Mouse (Mus musculus): ENCODE measurements around the gene Bhlha15. TPM values are rescaled to one million over a fixed set of nuclear protein-coding genes. Genes with fewer than 3 reads are reported as not detected.

Gene Bhlha15
- under 1 TPM in 1 of 2 experiments, not detected in 1; 0.17 TPM for total RNA-seq (2021)
- long read RNA-seq: 0 reads

DNA sequence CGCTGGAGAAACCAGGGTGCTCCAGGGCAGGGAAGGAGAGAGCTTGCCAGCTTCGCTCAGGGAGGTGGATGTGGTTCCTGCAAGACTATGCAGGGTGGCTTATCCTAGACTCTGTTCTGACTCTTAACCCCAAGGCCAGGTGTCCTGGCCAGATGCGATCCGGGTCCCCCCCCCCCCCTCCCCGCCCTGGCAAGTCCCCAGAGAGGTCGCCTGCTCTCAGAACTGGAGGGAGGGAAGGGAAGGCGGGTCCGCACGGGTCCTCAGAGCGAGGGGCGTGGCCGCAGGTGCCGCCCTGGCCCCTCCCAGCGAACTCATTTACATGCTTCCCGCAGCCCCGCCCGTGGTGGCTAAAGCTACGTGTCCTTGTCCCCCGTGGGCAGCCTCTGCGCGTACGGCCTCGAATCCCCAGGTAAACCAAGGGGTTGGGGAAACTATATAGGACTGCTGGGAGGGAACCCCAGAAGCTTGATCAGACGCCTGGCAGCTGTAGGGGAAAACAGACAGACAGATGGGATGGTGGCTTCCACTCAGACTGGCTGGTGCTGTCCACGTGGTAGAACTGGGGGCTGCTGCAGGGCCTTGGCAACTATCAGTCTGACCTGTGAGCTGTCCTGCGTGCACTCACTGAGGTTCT, at the start of gene Bhlha15:
Bhlha15 (plus strand) TSS at position 337 of the 634 bp plus-strand sequence.
- no peak for DNase-seq (ENCODE audit: low spot score in 2 of 2)

- no peak for DNase-seq (ENCODE audit: low spot score in 2 of 2)
Measured at GRCm38 (mm10) chr5:144143531-144143930, 46.6 kb upstream of the Bhlha15 start.

DNA sequence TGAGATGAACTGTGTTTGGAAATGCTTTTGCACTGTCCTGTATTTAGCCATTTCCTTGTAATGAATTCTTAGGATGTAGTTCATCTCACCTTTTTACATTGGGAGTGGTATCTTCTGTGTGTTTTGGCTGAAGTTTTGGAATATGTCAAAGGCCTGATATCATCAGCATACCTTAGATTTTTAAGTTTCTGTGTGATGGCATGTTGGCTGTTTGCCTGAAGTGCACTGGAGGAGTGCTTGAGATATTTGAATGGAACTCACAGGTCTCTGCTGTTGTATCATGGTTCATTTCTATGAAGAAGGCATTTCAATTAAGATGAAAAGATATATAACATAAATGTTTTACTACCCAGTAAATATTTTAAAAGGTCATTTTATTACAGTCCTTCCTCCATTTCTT, 43.2 kb upstream of the Bhlha15 start:
- DNase-seq (ENCODE audit: low spot score in 2 of 2): no peak

DNA sequence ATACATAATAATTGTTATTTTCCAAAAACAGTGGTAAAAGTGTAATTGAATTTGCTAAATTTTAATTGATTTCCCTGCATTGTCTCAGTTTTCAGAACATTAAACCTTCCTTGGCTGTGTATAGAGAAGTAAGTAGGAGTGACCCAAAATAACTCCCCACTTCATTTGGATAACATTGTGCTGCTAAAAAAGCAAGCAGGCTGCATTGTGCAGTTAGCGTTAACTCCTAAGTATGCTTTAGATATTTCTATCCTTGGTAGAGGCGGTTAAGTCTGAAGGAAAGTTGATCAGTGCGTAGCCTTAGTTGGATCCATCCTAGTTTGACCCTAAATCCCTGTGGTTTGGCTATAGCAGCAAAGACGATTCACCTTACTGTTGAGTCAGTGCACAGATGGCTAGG, 40.6 kb upstream of the Bhlha15 start:
- no peak for DNase-seq (ENCODE audit: low spot score in 2 of 2)

- DNase-seq (ENCODE audit: low spot score in 2 of 2): no peak
Measured at GRCm38 (mm10) chr5:144151270-144151669, 38.8 kb upstream of the Bhlha15 start.

DNA sequence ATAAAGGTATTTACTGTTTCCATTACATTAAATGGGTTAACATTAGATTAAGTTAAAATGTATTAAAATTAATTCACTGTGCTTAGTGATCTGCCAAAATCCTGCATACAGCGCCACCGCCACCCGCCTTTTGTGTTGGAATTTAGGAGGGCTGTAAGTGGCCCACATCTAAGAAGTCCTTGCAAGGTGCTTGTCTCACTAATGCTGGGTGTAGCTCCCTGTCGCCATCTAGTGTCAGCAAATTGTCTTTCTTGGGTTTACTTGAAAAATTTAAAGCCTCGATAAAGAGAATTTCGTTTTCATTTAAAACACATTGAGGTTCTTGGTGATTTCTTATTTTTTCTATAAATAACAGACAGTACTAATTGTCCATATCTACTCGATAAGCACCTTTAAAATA, 35.6 kb upstream of the Bhlha15 start:
- peak; percentile 58 to 82 for DNase-seq (ENCODE audit: low spot score in 2 of 2)

- peak in 1 of 2 experiments; percentile 56 for DNase-seq (ENCODE audit: low spot score in 2 of 2)
Measured at GRCm38 (mm10) chr5:144158604-144159003, 31.5 kb upstream of the Bhlha15 start.

DNA sequence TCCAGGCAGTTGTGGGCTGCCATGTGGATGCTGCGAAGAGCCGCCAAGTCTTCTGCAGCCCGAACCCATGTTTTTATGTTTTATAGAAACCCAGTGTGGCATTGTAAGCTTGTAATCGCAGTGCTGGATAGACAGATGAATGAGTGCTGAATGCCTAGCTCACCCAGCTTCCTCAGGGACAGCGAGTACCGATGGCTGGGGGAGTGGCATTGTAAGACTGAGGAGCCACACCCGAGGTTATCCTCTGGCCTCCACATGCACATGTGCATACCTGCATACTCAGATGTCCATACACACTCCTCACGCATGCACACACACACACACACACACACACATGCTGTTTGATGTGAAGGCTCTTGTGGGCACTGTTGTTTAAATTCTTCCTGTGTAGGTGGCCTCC, 30.9 kb upstream of the Bhlha15 start:
- no peak for DNase-seq (ENCODE audit: low spot score in 2 of 2)

DNA sequence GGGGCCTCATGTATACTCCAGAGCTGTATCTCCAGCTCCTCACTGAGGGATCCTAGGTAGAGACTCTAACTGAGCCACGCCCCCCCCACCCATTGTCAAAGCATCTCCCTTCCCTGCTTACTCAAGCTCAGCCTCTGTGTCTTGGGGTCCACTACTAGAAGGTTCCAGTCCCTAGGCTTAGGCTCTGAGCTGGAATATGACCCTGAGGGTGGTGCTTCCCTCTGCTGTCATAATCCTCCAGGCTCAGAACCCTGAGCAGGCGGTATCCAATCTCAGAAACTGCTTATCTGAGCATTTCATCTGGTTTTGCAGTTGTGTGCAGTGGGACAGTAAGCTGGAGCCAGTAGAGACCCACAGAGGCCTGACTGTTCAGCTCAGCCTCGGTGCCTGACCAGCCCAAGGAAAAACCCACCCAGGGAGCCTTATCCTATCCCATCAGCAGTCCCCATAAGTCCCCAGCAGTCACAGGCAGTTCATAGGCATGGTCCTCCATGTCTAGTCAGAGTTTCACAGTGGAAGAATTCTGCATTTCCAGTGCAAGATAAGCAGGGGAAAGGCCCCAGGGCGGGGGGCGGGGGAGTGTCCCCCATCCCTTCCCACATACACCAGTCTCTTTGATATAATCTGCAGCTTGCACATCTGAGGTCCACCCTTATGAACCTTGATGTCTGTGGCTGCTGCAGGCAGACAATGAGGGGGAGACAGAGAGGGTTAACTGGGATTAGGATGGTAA, 27.8 kb upstream of the Bhlha15 start:
- no peak for DNase-seq (ENCODE audit: low spot score in 2 of 2)

DNA sequence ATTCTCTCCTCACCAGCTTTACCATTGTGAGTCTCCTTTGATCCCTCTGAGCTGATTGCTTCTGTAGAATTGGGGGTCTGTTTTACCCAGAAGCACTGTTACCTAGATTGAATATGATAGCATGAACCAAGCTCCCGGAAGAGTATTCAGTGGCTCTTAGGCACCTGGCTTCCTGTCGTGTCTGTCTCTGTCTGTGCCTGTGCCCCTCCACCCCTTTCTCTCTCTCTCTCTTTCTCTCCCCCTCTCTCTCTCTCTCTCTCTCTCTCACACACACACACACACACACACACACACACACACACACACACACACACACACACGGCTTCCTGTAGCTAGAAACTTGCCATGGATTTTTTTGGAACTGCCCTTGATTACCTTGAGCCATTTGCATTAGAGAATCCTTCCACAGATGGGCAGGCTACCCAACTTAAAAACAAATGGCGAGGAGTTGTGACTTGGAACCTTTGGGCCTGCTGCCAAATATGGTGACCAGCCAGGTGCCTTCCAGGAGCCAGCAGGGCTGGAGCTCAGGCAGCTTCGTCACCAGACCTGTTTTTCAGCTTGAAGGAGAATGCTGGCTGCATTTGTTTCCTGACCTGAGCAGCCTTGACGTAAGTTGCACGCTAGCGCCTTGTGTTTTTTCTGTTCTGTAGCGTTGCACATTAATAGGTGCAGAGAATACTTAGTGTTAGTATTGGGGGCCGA, 27.1 kb upstream of the Bhlha15 start:
- DNase-seq (ENCODE audit: low spot score in 2 of 2): no peak

DNA sequence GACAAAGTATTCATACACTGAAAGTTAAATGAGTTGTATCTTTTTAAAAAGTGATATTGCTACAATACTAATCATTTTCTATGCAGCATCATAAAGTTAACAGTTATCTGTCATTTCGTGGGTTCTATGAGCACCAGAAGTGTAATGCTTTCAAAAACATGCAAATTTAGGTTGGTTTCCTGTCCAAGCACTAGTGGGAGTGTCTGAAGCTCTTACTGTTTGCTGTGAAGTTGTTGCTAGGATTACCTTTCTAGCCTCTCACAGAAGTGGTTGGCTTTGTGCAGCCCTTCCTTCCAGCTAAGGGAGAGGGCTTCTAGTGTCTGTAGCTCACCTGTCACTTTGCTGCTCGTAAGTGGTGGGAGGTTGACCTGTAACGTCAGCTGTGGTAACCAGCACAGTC, 24.3 kb upstream of the Bhlha15 start:
- DNase-seq (ENCODE audit: low spot score in 2 of 2): no peak

DNA sequence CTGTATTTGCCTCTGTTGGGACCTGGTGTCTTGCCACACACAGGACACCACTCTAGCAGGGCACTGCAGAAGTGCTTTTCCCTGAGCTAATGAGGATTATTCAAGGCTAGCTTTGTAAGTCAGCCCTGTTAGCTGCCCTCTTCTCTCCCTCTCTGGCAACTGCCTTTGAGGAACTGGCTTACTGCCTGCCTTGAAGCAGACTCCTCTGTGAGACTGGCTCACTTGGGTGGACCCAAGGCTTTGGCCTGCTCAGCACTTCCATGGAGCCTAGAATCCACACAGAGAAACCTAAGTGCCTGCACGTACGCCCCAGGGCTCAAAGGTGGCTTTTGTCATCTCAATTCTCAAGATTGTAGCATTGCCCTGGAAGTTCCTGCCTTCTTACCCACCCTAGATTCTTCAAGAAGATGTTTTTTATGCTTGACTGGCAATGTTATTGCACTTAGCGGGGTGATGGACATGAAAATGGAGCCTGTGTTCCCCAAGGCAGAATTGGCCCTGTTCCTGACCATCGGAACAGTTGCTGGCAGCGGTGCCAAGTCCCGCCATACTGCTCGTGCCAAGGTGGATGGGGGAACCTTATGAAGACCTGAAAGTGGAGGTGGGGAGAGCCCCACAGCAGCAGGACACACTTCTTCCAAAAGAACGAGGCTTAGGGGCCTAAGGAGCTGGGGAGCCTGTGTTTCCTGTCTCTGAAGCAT, 20.7 kb upstream of the Bhlha15 start:
- no peak for DNase-seq (ENCODE audit: low spot score in 2 of 2)

GRCm38 (mm10) chr5:144173648-144174047, 16.4 kb upstream of the Bhlha15 start:
- no peak for DNase-seq (ENCODE audit: low spot score in 2 of 2)

GRCm38 (mm10) chr5:144178216-144178615, 11.9 kb upstream of the Bhlha15 start:
- no peak for DNase-seq (ENCODE audit: low spot score in 2 of 2)

GRCm38 (mm10) chr5:144181249-144181648, 8.8 kb upstream of the Bhlha15 start:
- no peak for DNase-seq (ENCODE audit: low spot score in 2 of 2)

DNA sequence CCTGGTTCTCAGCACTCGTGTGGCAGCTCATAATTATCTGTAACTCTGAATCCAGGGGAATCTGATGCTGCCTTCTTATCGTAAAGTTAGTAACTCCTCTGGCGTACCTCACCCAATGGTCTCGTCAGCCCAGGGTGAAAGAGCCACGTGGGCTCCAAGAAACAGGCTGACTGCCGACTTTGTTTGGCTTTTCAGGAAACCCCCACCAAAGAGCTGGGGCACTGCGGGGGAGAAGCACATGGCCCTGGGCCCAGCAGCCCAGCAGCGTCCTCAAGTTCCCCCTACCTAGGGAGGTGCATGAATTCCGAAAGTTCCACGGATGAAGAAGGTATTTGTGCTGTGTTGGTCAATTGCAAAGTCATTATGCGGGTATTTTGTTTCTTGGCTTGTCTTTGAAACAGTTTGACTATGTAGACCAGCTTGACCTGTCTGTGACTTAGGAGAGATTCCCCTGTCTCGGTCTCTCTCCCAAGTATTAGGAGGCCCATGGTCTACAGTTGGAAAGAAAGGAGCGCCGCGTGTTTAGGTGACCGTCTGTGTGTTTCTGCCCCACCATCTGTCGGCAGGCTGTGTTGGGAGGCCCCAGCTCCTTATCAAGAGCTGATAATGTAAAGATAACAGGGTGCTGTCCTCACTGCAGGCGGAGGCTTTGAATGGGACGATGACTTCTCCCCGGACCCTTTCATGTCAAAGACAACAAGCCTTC, 7.4 kb upstream of the Bhlha15 start:
- DNase-seq (ENCODE audit: low spot score in 2 of 2): no peak

DNA sequence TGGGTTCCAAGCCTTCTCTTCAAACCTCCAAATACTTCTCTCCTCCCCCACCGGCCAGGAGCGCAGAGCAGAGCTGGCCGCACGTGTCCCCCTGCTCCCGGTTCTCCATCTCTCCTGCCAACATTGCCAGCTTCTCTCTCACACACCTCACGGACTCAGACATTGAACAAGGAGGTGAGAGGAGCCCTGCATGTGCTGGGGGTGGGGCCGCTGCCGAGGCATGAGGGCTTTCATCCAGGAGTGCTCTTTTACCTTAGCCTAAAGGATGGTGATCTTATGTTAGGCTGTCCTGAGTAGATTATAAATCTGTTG, 6.9 kb upstream of the Bhlha15 start:
- DNase-seq (ENCODE audit: low spot score in 2 of 2): no peak

- no peak for DNase-seq (ENCODE audit: low spot score in 2 of 2)
Measured at GRCm38 (mm10) chr5:144183647-144184335, 6.3 kb upstream of the Bhlha15 start.

GRCm38 (mm10) chr5:144184350-144185045, 5.6 kb upstream of the Bhlha15 start:
- DNase-seq (ENCODE audit: low spot score in 2 of 2): no peak

DNA sequence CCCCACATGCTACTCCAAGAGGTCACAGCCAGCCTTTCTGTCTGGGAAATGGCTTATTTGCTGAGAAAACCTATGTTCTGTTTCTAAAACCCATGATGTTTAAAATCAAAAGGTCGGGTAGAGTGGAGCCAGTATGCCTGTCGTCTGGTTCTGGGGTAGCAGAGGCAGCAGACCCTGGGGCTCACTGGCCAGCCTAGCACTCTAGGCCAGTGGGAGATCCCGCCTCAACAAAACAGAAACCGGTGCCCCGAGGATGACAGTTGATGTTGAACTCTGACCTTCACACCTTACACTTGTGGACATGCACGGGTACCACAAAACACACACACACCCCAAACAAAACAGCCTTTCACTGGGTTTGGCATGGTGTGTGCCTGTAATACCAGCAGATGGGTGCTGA, 1.7 kb upstream of the Bhlha15 start:
- DNase-seq (ENCODE audit: low spot score in 2 of 2): no peak
